Mouse (Mus musculus) heart, postnatal 14 days (tissue): ENCODE results near the gene Mta2. TPM values are rescaled to one million over a fixed set of nuclear protein-coding genes. Genes with fewer than 3 reads are reported as not detected.
"Not testable (repeated sequence)": the region's sequence is repeated elsewhere in the genome, so short reads cannot be mapped to it uniquely, and the experiment has no call there.

Experiments
- DNase-seq, 2 experiments: peaks; one replicate each; pipeline ENCODE4 v3.0.0; 2021 to 2022
- intact Hi-C: fragments of 180-260 bp; cut with DNase I; formaldehyde crosslinking; loops from one replicate; pipeline ENCODE4 v1.15.1; 2025
- long read RNA-seq, 2 experiments: library from polyadenylated mRNA; stranded (forward); transcript quantifications; one replicate each; pipeline ENCODE4 v2.0.0; 2021
- total RNA-seq, 2 experiments: library from RNA; stranded (reverse); gene quantifications; 2 replicates each; pipeline ENCODE4 v1.2.3; 2021

The Mta2 gene
- 10 to 100 TPM; 42.1 to 44.8 TPM for total RNA-seq
- long read RNA-seq, experiment 1, transcript Mta2-201 (18 exons, 3,135 nt) = major isoform, 40 of 49 reads
- long read RNA-seq, experiment 1, partial matches to known transcripts = 4 of 49 reads
- long read RNA-seq, experiment 1, other reads (novel, unspliced or antisense) = 5 of 49 reads
- long read RNA-seq, experiment 2, transcript Mta2-201 (18 exons, 3,135 nt) = major isoform, 52 of 62 reads
- long read RNA-seq, experiment 2, partial matches to known transcripts = 8 of 62 reads
- long read RNA-seq, experiment 2, other reads (novel, unspliced or antisense) = 2 of 62 reads

DNA sequence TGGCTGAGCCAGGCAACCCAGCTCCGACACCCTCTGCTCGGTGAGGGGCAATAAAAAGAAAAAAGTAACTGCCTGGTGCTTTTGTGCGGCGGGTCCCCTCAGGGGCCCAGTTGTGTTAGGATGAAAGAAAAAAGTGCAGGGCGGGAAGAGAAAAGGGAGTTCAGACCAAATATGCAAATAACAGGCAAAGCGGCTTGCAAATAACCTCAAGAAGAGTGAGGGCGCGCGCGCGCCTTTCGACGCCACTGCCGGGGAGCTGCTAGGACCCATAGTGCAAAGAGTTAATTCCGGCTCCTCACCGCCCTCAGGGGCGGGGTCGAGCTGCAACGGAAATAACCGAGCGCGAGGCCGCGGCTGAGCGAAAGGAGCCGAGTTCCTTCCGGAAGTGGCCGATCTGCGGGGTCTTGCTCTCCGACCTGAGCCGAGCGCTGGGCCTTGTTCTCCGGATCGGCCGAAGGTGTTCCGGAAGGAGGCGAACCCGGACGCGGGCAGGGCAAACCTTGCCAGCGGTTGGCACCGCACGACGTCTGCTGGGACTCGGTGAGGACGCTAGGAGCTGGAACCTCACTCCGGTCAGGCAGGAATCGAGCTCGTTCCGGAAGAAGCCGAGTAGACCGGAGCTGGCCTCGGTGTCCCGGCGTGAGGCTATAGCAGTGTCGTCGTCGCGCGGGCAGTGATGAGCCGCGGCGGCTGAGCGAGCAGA lies at the start of gene Mta2:
Gene Mta2 (plus strand): TSS at position 361 of the 703 bp plus-strand sequence.
- intact Hi-C loops = loop anchor here (5.0 kb wide), 1 partner anchor 54 kb away; the partner anchor contains the start of genes 1810009A15Rik and Gm49416
- DNase-seq = peak; percentile 95 to 97

- DNase-seq = peak; percentile 85 to 88
- intact Hi-C loops = no loop called here
These were observed 48.6 kb upstream of the Mta2 start, which contains the start of gene Ints5 for GRCm38 (mm10) chr19:8892829-8893766. TSS of gene Ints5 (plus strand) at chr19:8893005.

DNA sequence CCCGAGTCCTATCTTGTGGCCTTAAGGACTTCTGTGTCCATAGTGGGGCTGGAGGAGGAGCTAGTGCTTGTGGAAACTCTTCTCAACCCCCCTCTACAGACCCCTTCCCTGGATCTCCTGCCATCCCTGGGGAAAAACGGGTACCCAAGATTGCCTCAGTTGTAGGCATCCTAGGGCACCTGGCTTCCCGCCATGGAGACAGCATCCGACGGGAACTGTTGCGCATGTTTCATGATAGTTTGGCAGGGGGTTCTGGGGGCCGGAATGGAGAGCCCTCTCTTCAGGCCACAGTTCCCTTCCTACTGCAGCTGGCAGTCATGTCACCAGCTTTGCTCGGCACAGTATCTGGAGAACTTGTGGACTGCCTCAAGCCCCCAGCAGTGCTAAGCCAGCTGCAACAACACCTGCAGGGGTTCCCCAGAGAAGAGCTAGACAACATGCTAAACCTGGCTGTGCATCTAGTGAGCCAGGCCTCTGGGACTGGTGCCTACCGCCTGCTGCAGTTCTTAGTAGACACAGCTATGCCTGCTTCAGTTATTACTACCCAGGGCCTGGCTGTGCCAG lies 46.2 kb upstream of the Mta2 start:
- DNase-seq = no peak
- intact Hi-C loops = no loop called here

DNA sequence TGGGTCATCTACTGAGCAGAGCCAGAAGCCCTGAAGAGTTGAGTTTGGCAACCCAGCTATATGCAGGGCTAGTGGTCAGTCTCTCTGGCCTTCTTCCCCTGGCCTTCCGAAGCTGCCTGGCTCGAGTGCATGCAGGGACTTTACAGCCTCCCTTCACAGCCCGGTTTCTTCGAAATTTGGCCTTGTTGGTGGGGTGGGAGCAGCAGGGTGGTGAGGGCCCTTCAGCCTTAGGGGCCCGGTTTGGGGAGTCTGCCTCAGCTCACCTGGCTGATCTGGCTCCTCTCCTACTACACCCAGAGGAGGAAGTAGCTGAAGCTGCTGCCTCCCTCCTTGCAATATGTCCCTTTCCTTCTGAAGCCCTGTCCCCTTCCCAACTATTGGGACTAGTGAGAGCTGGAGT lies 45.4 kb upstream of the Mta2 start:
- intact Hi-C loops, DNase-seq: not testable (repeated sequence)

- DNase-seq = peak; percentile 42 to 62
- intact Hi-C loops = not testable (repeated sequence)
These were observed 44.3 kb upstream of the Mta2 start for GRCm38 (mm10) chr19:8897211-8897864.

- DNase-seq = peak; percentile 94 to 95
These were observed 43.7 kb upstream of the Mta2 start, which contains the start of gene Ganab for GRCm38 (mm10) chr19:8897865-8898495. TSS of gene Ganab (plus strand) at chr19:8898071.

GRCm38 (mm10) chr19:8898576-8898975 lies 43.1 kb upstream of the Mta2 start:
- DNase-seq = no peak
- intact Hi-C loops = loop anchor here (2.0 kb wide), 1 partner anchor 22 kb away; the partner anchor contains the start of gene B3gat3

More at GRCm38 (mm10) chr19:8897865-8898495, 43.7 kb upstream of the Mta2 start, which contains the start of gene Ganab:
- intact Hi-C loops = loop anchor here (2.0 kb wide), 1 partner anchor 23 kb away; the partner anchor contains the start of gene B3gat3

GRCm38 (mm10) chr19:8899079-8899478 lies 42.6 kb upstream of the Mta2 start:
- DNase-seq = no peak
- intact Hi-C loops = loop anchor here (2.0 kb wide), 1 partner anchor 22 kb away; the partner anchor contains the start of gene B3gat3

- intact Hi-C loops = no loop called here
- DNase-seq = no peak
These were observed 38.3 kb upstream of the Mta2 start for GRCm38 (mm10) chr19:8903412-8903811.

GRCm38 (mm10) chr19:8908531-8908930 lies 33.1 kb upstream of the Mta2 start:
- intact Hi-C loops = no loop called here

GRCm38 (mm10) chr19:8911810-8912209 lies 29.9 kb upstream of the Mta2 start:
- intact Hi-C loops = loop anchor here (5.0 kb wide), 1 partner anchor 85 kb away; the partner anchor contains the start of gene AC129217.1
- DNase-seq = no peak

More at GRCm38 (mm10) chr19:8908531-8908930, 33.1 kb upstream of the Mta2 start:
- no peak for DNase-seq

- no peak for DNase-seq
- intact Hi-C loops = loop anchor here (5.0 kb wide), 1 partner anchor 87 kb away; the partner anchor contains the start of gene AC129217.1
These were observed 27.5 kb upstream of the Mta2 start for GRCm38 (mm10) chr19:8914212-8914611.

GRCm38 (mm10) chr19:8919000-8919399 lies 22.7 kb upstream of the Mta2 start:
- no peak for DNase-seq
- intact Hi-C loops = no loop called here

GRCm38 (mm10) chr19:8919684-8920072 lies 22.0 kb upstream of the Mta2 start:
- DNase-seq = no peak
- intact Hi-C loops = loop anchor here (2.0 kb wide), 1 partner anchor 21 kb away; the partner anchor contains the start of gene Ganab

DNA sequence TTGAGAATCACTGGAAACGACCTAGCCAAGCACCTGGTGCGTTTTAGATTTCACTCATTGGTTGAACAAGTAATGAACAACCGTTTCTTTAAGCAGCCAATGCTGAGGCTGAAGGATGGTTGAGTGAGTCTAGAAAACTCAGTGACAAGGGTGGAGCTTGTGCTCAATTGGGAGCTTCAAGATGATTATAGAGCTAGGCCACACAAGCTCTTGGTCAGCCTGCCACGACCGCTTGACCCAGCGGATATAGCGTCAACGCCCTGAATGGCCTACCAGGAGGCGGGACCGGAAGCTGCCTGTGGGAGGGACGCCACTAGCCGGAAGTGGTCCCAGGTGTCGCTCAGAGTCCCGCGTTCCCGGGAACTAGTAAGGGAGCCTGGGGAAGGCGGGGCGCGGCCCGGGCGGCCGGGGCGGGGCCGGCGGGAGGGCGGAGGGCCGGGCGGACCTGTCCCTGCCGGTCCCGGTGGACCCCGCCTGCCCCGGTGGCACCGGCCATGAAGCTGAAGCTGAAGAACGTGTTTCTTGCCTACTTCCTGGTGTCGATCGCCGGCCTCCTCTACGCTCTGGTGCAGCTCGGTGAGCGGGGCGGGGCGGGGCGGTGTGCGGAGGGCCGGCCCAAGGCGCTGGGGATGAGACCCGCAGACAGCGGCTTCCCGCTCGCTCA lies 21.5 kb upstream of the Mta2 start, which contains the start of gene B3gat3:
Gene B3gat3 (plus strand): TSS at position 302 of the 664 bp plus-strand sequence.
- intact Hi-C loops = loop anchor here (2.0 kb wide), 1 partner anchor 21 kb away; the partner anchor contains the start of gene Ganab
- DNase-seq = peak; percentile 95 to 97

DNA sequence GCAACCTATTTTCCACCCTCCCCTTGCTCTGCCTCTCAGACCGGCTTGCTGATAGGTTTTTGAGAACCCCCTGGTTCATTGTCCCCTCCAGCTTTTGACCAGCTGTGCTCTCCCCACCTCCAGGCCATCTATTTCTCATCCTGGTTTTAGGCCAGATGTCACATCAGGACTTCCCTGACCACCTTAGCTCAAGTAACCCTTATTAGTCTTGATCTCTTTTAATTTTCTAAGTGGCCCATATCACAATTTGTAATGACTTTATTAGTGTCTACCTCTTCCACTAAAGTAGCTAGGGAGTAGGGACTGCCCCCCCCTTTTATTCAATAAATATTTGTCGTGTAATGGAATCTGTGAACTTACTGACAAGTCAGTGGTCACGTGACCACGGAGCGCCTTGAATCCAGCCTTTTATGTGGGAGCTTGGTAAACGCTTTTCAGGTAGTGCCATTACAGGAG lies 20.8 kb upstream of the Mta2 start:
- intact Hi-C loops = loop anchor here (2.0 kb wide), 1 partner anchor 22 kb away; the partner anchor contains the start of gene Ganab
- no peak for DNase-seq

- intact Hi-C loops = loop anchor here (2.0 kb wide), 1 partner anchor 23 kb away; the partner anchor contains the start of gene Ganab
- no peak for DNase-seq
These were observed 19.9 kb upstream of the Mta2 start for GRCm38 (mm10) chr19:8921741-8922140.

GRCm38 (mm10) chr19:8926766-8927165 lies 14.9 kb upstream of the Mta2 start:
- intact Hi-C loops = no loop called here
- no peak for DNase-seq
